In the genomic region with DNA sequence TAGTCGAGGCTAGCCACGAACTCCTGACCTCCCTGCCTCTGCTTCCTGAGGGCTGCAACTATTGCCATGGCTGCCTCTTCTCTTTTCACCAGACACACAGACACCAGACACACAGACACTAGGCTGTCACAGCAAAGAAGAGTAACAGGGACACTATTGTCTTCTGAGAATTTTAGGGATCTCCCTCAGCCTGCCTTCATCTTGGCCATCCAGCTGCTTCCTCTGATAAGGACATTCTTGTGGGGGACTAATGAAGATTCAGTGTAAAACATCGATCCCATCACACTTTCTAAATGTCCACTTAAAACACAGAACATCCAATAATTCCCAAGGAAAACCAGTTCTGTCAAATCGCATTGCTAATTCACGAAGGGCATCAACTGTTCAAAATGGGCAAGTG, we compare ENCODE assay signal across 31 mouse cellular contexts.
DNase-seq lines count a peak whose midpoint lies in the region; ATAC-seq and TF ChIP-seq lines count a peak whose summit lies in the region.
"Had no signal": no experiment of that assay in that cellular context is flagged by ENCODE, and none has a peak within 500 bp of the region (broad histone marks: within the 10 kb centered on the region; RNA-seq: fewer than 3 reads in every experiment).

No protein-coding gene starts in this region.

- peak; percentile 42 for DNase-seq in liver
- DNase-seq in liver, embryonic 13.5 days, result peak; percentile 26
- no peak for DNase-seq in forebrain, postnatal 0 days
- DNase-seq in lung, adult 18-20 months, result no peak
- no peak for DNase-seq in lung, postnatal 0 days (ENCODE audit: low spot score)
- DNase-seq in heart, adult 8-10 months (ENCODE audit: low spot score), result no peak
- DNase-seq: adrenal gland, adult 8-10 months; adrenal gland, postnatal 25 days; cerebellum, adult 11-12 months; cerebellum, adult 8-10 months; cerebellum, postnatal 10 days; cerebellum, postnatal 36 days; embryo, embryonic 11 days; gastrocnemius, postnatal 10 days; heart, adult 11 months; heart, postnatal 10 days; heart, postnatal 36 days had no signal

- H3K36me3 ChIP-seq in liver, embryonic 13.5 days, result no peaks in the 10 kb centered on the region
- H3K36me3 ChIP-seq in liver, embryonic 16.5 days (ENCODE audit: control insufficient read depth, insufficient read depth), result no peaks in the 10 kb centered on the region
- H3K36me3 ChIP-seq in forebrain, postnatal 0 days (ENCODE audit: insufficient read depth), result no peaks in the 10 kb centered on the region
- no peaks in the 10 kb centered on the region for H3K36me3 ChIP-seq in lung, postnatal 0 days (ENCODE audit: insufficient read depth, low read length)
- H3K36me3 ChIP-seq: embryonic facial prominence, embryonic 10.5 days; embryonic facial prominence, embryonic 13.5 days; forebrain, embryonic 10.5 days; heart, embryonic 12.5 days; heart, embryonic 15.5 days; hindbrain, embryonic 10.5 days; hindbrain, embryonic 13.5 days had no signal

- no peaks in the 10 kb centered on the region for H3K9me3 ChIP-seq in liver, embryonic 13.5 days (replicated peaks)
- no peaks in the 10 kb centered on the region for H3K9me3 ChIP-seq in liver, embryonic 16.5 days (replicated peaks; ENCODE audit: control insufficient read depth, low read length)
- H3K9me3 ChIP-seq in forebrain, postnatal 0 days (ENCODE audit: low read length), result no peaks in the 10 kb centered on the region
- no peaks in the 10 kb centered on the region for H3K9me3 ChIP-seq in lung, postnatal 0 days (ENCODE audit: low read length)
- H3K9me3 ChIP-seq: embryonic facial prominence, embryonic 10.5 days; embryonic facial prominence, embryonic 13.5 days; forebrain, embryonic 10.5 days; forebrain, embryonic 13.5 days; heart, embryonic 12.5 days; heart, embryonic 15.5 days; hindbrain, embryonic 10.5 days; hindbrain, embryonic 13.5 days had no signal

- no peak for TF ChIP-seq EP300 in lung, postnatal 0 days (IDR thresholded peaks at IDR 0.05)

- no peaks in the 10 kb centered on the region for H3K27me3 ChIP-seq in liver, embryonic 13.5 days
- H3K27me3 ChIP-seq in liver, embryonic 16.5 days (ENCODE audit: control insufficient read depth, insufficient read depth, low read depth, low read length), result no peaks in the 10 kb centered on the region
- H3K27me3 ChIP-seq in forebrain, postnatal 0 days (ENCODE audit: insufficient read depth, low read length), result no peaks in the 10 kb centered on the region
- H3K27me3 ChIP-seq in lung, postnatal 0 days (replicated peaks; ENCODE audit: insufficient read depth, low read length), result no peaks in the 10 kb centered on the region
- H3K27me3 ChIP-seq: embryonic facial prominence, embryonic 13.5 days; forebrain, embryonic 13.5 days; heart, embryonic 12.5 days; heart, embryonic 15.5 days; hindbrain, embryonic 13.5 days had no signal

- peak; percentile 71 for ATAC-seq in liver, embryonic 13.5 days (ENCODE audit: low read depth)
- peak; percentile 41; the same call in 1 of the 2 replicates for ATAC-seq in liver, embryonic 16.5 days (ENCODE audit: low read depth)
- ATAC-seq in forebrain, postnatal 0 days, result no peak
- no peak for ATAC-seq in lung, postnatal 0 days
- ATAC-seq: activated CD4-positive, CD25-positive, alpha-beta regulatory T cell, adult 4 months; CD4-positive, CD25-positive, alpha-beta regulatory T cell, adult 4 months; forebrain, embryonic 13.5 days; hindbrain, postnatal 0 days; inflammation-experienced regulatory T-cells, adult 6 months had no signal

- 44% methylated on average over 5 of the region's 5 CpGs for WGBS in liver, embryonic 13.5 days (ENCODE audit: insufficient replicate concordance)
- WGBS in liver, embryonic 16.5 days (ENCODE audit: insufficient replicate concordance), result 42% methylated on average over 5 of the region's 5 CpGs
- WGBS in forebrain, postnatal 0 days, result 84% methylated on average over 5 of the region's 5 CpGs
- 54% methylated on average over 5 of the region's 5 CpGs for whole genome bisulfite sequencing in lung, postnatal 0 days

- peak overlapping the region; percentile 74 for H3K27ac ChIP-seq in liver, embryonic 13.5 days
- peak overlapping the region; percentile 64 for H3K27ac ChIP-seq in liver, embryonic 16.5 days (ENCODE audit: low read length)
- H3K27ac ChIP-seq in forebrain, postnatal 0 days (ENCODE audit: low read depth, low read length), result no peak overlapping the region
- H3K27ac ChIP-seq in lung, postnatal 0 days (ENCODE audit: low read length), result no peak overlapping the region
- H3K27ac ChIP-seq: embryonic facial prominence, embryonic 10.5 days; embryonic facial prominence, embryonic 13.5 days; forebrain, embryonic 10.5 days; forebrain, embryonic 13.5 days; heart, embryonic 15.5 days; hindbrain, embryonic 10.5 days; hindbrain, embryonic 13.5 days; hindbrain, postnatal 0 days had no signal

- TF ChIP-seq CTCF in forebrain, postnatal 0 days (IDR thresholded peaks at IDR 0.05; ENCODE audit: low read depth), result no peak
- TF ChIP-seq CTCF in lung, postnatal 0 days (IDR thresholded peaks at IDR 0.05), result no peak

- H3K4me2 ChIP-seq in liver, embryonic 13.5 days, result peak overlapping the region; percentile 29
- H3K4me2 ChIP-seq in liver, embryonic 16.5 days (ENCODE audit: low read depth, low read length), result peak overlapping the region; percentile 5; the same call in 1 of the 2 replicates
- H3K4me2 ChIP-seq in forebrain, postnatal 0 days (ENCODE audit: low read depth), result no peak overlapping the region
- H3K4me2 ChIP-seq in lung, postnatal 0 days (replicated peaks; ENCODE audit: low read depth, low read length), result no peak overlapping the region
- H3K4me2 ChIP-seq: embryonic facial prominence, embryonic 13.5 days; forebrain, embryonic 13.5 days; heart, embryonic 12.5 days; heart, embryonic 15.5 days; hindbrain, embryonic 13.5 days had no signal

- peaks cover 79% of the 10 kb centered on the region for H3K4me1 ChIP-seq in liver, embryonic 13.5 days (replicated peaks)
- peaks cover 28% of the 10 kb centered on the region for H3K4me1 ChIP-seq in liver, embryonic 16.5 days (ENCODE audit: control insufficient read depth, low read depth, low read length)
- H3K4me1 ChIP-seq in forebrain, postnatal 0 days (ENCODE audit: insufficient read depth), result no peaks in the 10 kb centered on the region
- no peaks in the 10 kb centered on the region for H3K4me1 ChIP-seq in lung, postnatal 0 days (ENCODE audit: insufficient read depth, low read depth, low read length)
- H3K4me1 ChIP-seq: forebrain, embryonic 13.5 days; heart, embryonic 12.5 days; heart, embryonic 15.5 days; hindbrain, embryonic 13.5 days had no signal

- no peak overlapping the region for H3K4me3 ChIP-seq in liver, embryonic 13.5 days (replicated peaks)
- no peak overlapping the region for H3K4me3 ChIP-seq in liver, embryonic 16.5 days (ENCODE audit: low read depth, low read length)
- H3K4me3 ChIP-seq in forebrain, postnatal 0 days (ENCODE audit: low read depth, low read length), result no peak overlapping the region
- no peak overlapping the region for H3K4me3 ChIP-seq in lung, postnatal 0 days (ENCODE audit: low read depth, low read length)
- H3K4me3 ChIP-seq: embryonic facial prominence, embryonic 10.5 days; embryonic facial prominence, embryonic 13.5 days; erythroblast, embryonic 14.5 days; forebrain, embryonic 10.5 days; forebrain, embryonic 13.5 days; heart, embryonic 12.5 days; heart, embryonic 15.5 days; hindbrain, embryonic 10.5 days; hindbrain, embryonic 13.5 days had no signal

- peak overlapping the region; percentile 53 for H3K9ac ChIP-seq in liver, embryonic 13.5 days
- peak overlapping the region; percentile 48 for H3K9ac ChIP-seq in liver, embryonic 16.5 days (ENCODE audit: low read depth, low read length)
- no peak overlapping the region for H3K9ac ChIP-seq in forebrain, postnatal 0 days
- no peak overlapping the region for H3K9ac ChIP-seq in lung, postnatal 0 days (replicated peaks; ENCODE audit: low read depth)
- H3K9ac ChIP-seq: embryonic facial prominence, embryonic 13.5 days; forebrain, embryonic 13.5 days; heart, embryonic 12.5 days; heart, embryonic 15.5 days; hindbrain, embryonic 13.5 days had no signal

Comparison
In these comparisons a context has a peak if more than half of its experiments do, and no peak if none do; other contexts are left out.
1. DNase-seq: peak in liver (single experiment) and liver, embryonic 13.5 days (single experiment); none in forebrain, postnatal 0 days (single experiment), lung, adult 18-20 months (0 of 2), lung, postnatal 0 days (single experiment) and heart, adult 8-10 months (single experiment).
2. ATAC-seq: peak in liver, embryonic 13.5 days (single experiment) and liver, embryonic 16.5 days (single experiment); none in forebrain, postnatal 0 days (single experiment) and lung, postnatal 0 days (single experiment).
3. H3K27ac ChIP-seq: peak in liver, embryonic 13.5 days (single experiment) and liver, embryonic 16.5 days (single experiment); none in forebrain, postnatal 0 days (single experiment) and lung, postnatal 0 days (single experiment).
4. H3K4me2 ChIP-seq: peak in liver, embryonic 13.5 days (single experiment) and liver, embryonic 16.5 days (single experiment); none in forebrain, postnatal 0 days (single experiment) and lung, postnatal 0 days (single experiment).
5. H3K9ac ChIP-seq: peak in liver, embryonic 13.5 days (single experiment) and liver, embryonic 16.5 days (single experiment); none in forebrain, postnatal 0 days (single experiment) and lung, postnatal 0 days (single experiment).